In the genomic region with DNA sequence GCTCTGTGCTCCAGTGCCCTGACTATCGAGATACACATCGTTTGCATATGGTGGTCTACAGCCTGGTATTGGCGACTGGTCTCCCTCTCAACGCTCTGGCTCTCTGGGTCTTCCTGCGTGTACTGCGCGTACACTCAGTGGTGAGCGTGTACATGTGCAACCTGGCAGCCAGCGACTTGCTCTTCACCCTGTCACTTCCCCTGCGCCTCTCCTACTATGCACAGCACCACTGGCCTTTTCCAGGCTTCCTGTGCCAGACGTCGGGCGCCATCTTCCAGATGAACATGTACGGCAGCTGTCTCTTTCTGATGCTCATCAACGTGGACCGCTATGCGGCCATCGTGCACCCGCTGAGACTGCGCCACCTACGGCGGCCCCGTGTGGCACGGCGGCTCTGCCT, we compare ENCODE assay signal across 8 mouse cellular contexts. TPM values are rescaled to one million over a fixed set of nuclear protein-coding genes. Genes with fewer than 3 reads are reported as not detected.
A peak's percentile ranks its signal among the peaks of the same experiment; 100 is the strongest.
DNase-seq lines count a peak whose midpoint lies in the region; ATAC-seq and TF ChIP-seq lines count a peak whose summit lies in the region.

No protein-coding gene starts in this region.

- WGBS in heart, embryonic 12.5 days, result 20% methylated on average over 25 of the region's 25 CpGs
- WGBS in hindbrain, embryonic 10.5 days, result 26% methylated on average over 25 of the region's 25 CpGs
- WGBS in liver, postnatal 0 days (ENCODE audit: insufficient replicate concordance), result 67% methylated on average over 25 of the region's 25 CpGs

- peak overlapping the region; percentile 66 for H3K9ac ChIP-seq in heart, embryonic 12.5 days
- H3K9ac ChIP-seq in liver, postnatal 0 days (replicated peaks), result peak overlapping the region; percentile 21; the same call in 1 of the 2 replicates

- H3K4me1 ChIP-seq in heart, embryonic 12.5 days (replicated peaks), result 0 out of 2 replicates have a peak, but pooled peaks cover 11% of the 10 kb centered on the region
- H3K4me1 ChIP-seq in hindbrain, embryonic 10.5 days (replicated peaks), result peaks cover 24% of the 10 kb centered on the region
- 0 out of 2 replicates have a peak, but pooled peaks cover 8% of the 10 kb centered on the region for H3K4me1 ChIP-seq in liver, postnatal 0 days (ENCODE audit: insufficient read depth)

- 0 out of 2 replicates have a peak, but pooled peaks have one; percentile 5 for ATAC-seq in heart, embryonic 12.5 days (ENCODE audit: insufficient number of reproducible peaks, low FRiP score)
- no peak for ATAC-seq in liver, postnatal 0 days
- ATAC-seq in monocyte, adult 5-6 weeks (replicated peaks; ENCODE audit: insufficient number of reproducible peaks, low FRiP score, low TSS enrichment, poor library complexity, severe bottlenecking), result no peak

- H3K36me3 ChIP-seq in heart, embryonic 12.5 days, result no peaks in the 10 kb centered on the region
- H3K36me3 ChIP-seq in hindbrain, embryonic 10.5 days, result no peaks in the 10 kb centered on the region
- no peaks in the 10 kb centered on the region for H3K36me3 ChIP-seq in liver, postnatal 0 days (replicated peaks; ENCODE audit: insufficient read depth, low read length)

- DNase-seq in heart, adult 9 months (ENCODE audit: low spot score in 2 of 2), result no peak
- DNase-seq in R1 (ENCODE audit: low read depth, low spot score), result peak; percentile 76
- DNase-seq in hindbrain, embryonic 10.5 days (ENCODE audit: low spot score), result no peak
- DNase-seq in liver, postnatal 0 days, result no peak
- DNase-seq in yolk sac, embryonic 10.5 days (ENCODE audit: low spot score), result no peak
- no peak for DNase-seq in adrenal gland, postnatal 14 days

- TF ChIP-seq CTCF in liver, postnatal 0 days (IDR thresholded peaks at IDR 0.05; ENCODE audit: low read depth), result no peak

- H3K27me3 ChIP-seq in heart, embryonic 12.5 days (replicated peaks), result no peaks in the 10 kb centered on the region
- H3K27me3 ChIP-seq in hindbrain, embryonic 10.5 days (ENCODE audit: insufficient read depth, poor library complexity, severe bottlenecking), result peaks cover 26% of the 10 kb centered on the region
- no peaks in the 10 kb centered on the region for H3K27me3 ChIP-seq in liver, postnatal 0 days (ENCODE audit: insufficient read depth, low read length)

- H3K4me2 ChIP-seq in heart, embryonic 12.5 days, result peak overlapping the region; percentile 81
- H3K4me2 ChIP-seq in liver, postnatal 0 days (ENCODE audit: low read depth, low read length), result peak overlapping the region; percentile 73

- no peak for TF ChIP-seq EP300 in liver, postnatal 0 days (IDR thresholded peaks at IDR 0.05; ENCODE audit: low read depth)

- H3K9me3 ChIP-seq in heart, embryonic 12.5 days (replicated peaks), result no peaks in the 10 kb centered on the region
- H3K9me3 ChIP-seq in hindbrain, embryonic 10.5 days, result no peaks in the 10 kb centered on the region
- no peaks in the 10 kb centered on the region for H3K9me3 ChIP-seq in liver, postnatal 0 days (ENCODE audit: low read length)

- H3K4me3 ChIP-seq in heart, embryonic 12.5 days, result peak overlapping the region; percentile 49
- peak overlapping the region; percentile 57 for H3K4me3 ChIP-seq in hindbrain, embryonic 10.5 days
- peak overlapping the region; percentile 29; the same call in 1 of the 2 replicates for H3K4me3 ChIP-seq in liver, postnatal 0 days (ENCODE audit: low read depth, low read length)

- no peak overlapping the region for H3K27ac ChIP-seq in heart, embryonic 12.5 days (ENCODE audit: poor library complexity, severe bottlenecking)
- peak overlapping the region; percentile 91 for H3K27ac ChIP-seq in hindbrain, embryonic 10.5 days
- no peak overlapping the region for H3K27ac ChIP-seq in liver, postnatal 0 days (ENCODE audit: low read depth)

RNA-seq across cellular contexts. Expression of a gene that starts 13.7 kb away (rescaled TPM):
- polyA plus RNA-seq in heart, embryonic 12.5 days (2016; fragmentation: Nextera tagmentation; extraction: Ambion mirVana), result 0.24 and 0.31 TPM in 2 replicates
- polyA plus RNA-seq in hindbrain, embryonic 10.5 days (2016; fragmentation: Nextera tagmentation; extraction: Ambion mirVana), result 0.10 TPM in 1 of 2 replicates, not detected in the other
- 0.57 and 0.85 TPM in 2 replicates for polyA plus RNA-seq in liver, postnatal 0 days (2015; fragmentation: Nextera tagmentation; extraction: Ambion mirVana)
- 0.44 and 2.1 TPM in 2 replicates for total RNA-seq in adrenal gland, postnatal 14 days (2021)
- 3.1 to 8.7 TPM (median 3.6 TPM) in 3 replicates for total RNA-seq in monocyte, adult 5-6 weeks (2017)

RNA-seq across cellular contexts. Expression of a gene that starts 14.4 kb away (rescaled TPM):
- polyA plus RNA-seq in heart, embryonic 12.5 days (2016; fragmentation: Nextera tagmentation; extraction: Ambion mirVana), result 76.2 and 77.3 TPM in 2 replicates
- 95.7 and 97.6 TPM in 2 replicates for polyA plus RNA-seq in hindbrain, embryonic 10.5 days (2016; fragmentation: Nextera tagmentation; extraction: Ambion mirVana)
- 20.0 and 24.5 TPM in 2 replicates for polyA plus RNA-seq in liver, postnatal 0 days (2015; fragmentation: Nextera tagmentation; extraction: Ambion mirVana)
- total RNA-seq in adrenal gland, postnatal 14 days (2021), result 189 and 192 TPM in 2 replicates
- total RNA-seq in monocyte, adult 5-6 weeks (2017), result 275 to 395 TPM (median 283 TPM) in 3 replicates

RNA-seq across cellular contexts. Expression of a gene that starts 31.9 kb away (rescaled TPM):
- 5.1 and 6.9 TPM in 2 replicates for polyA plus RNA-seq in heart, embryonic 12.5 days (2016; fragmentation: Nextera tagmentation; extraction: Ambion mirVana)
- polyA plus RNA-seq in hindbrain, embryonic 10.5 days (2016; fragmentation: Nextera tagmentation; extraction: Ambion mirVana), result 13.1 and 15.5 TPM in 2 replicates
- 1.3 and 2.0 TPM in 2 replicates for polyA plus RNA-seq in liver, postnatal 0 days (2015; fragmentation: Nextera tagmentation; extraction: Ambion mirVana)
- total RNA-seq in adrenal gland, postnatal 14 days (2021), result 7.5 and 8.2 TPM in 2 replicates
- total RNA-seq in monocyte, adult 5-6 weeks (2017), result 5.5 to 20.2 TPM (median 8.3 TPM) in 3 replicates

RNA-seq across cellular contexts. Expression of a gene that starts 41.8 kb away (rescaled TPM):
- 76.7 and 81.8 TPM in 2 replicates for polyA plus RNA-seq in heart, embryonic 12.5 days (2016; fragmentation: Nextera tagmentation; extraction: Ambion mirVana)
- polyA plus RNA-seq in hindbrain, embryonic 10.5 days (2016; fragmentation: Nextera tagmentation; extraction: Ambion mirVana), result 125 and 153 TPM in 2 replicates
- polyA plus RNA-seq in liver, postnatal 0 days (2015; fragmentation: Nextera tagmentation; extraction: Ambion mirVana), result 23.8 and 24.3 TPM in 2 replicates
- total RNA-seq in adrenal gland, postnatal 14 days (2021), result 64.9 and 71.8 TPM in 2 replicates
- 118 to 132 TPM (median 119 TPM) in 3 replicates for total RNA-seq in monocyte, adult 5-6 weeks (2017)

RNA-seq across cellular contexts. Expression of a gene that starts 50.3 kb away (rescaled TPM):
- 55.0 and 56.2 TPM in 2 replicates for polyA plus RNA-seq in heart, embryonic 12.5 days (2016; fragmentation: Nextera tagmentation; extraction: Ambion mirVana)
- 67.6 and 83.8 TPM in 2 replicates for polyA plus RNA-seq in hindbrain, embryonic 10.5 days (2016; fragmentation: Nextera tagmentation; extraction: Ambion mirVana)
- polyA plus RNA-seq in liver, postnatal 0 days (2015; fragmentation: Nextera tagmentation; extraction: Ambion mirVana), result 23.2 and 24.8 TPM in 2 replicates
- total RNA-seq in adrenal gland, postnatal 14 days (2021), result 47.0 and 53.7 TPM in 2 replicates
- total RNA-seq in monocyte, adult 5-6 weeks (2017), result 15.9 to 23.8 TPM (median 23.2 TPM) in 3 replicates
